Mouse (Mus musculus): ENCODE measurements around the gene Arhgef28. TPM values are rescaled to one million over a fixed set of nuclear protein-coding genes. Genes with fewer than 3 reads are reported as not detected.
A peak's percentile ranks its signal among the peaks of the same experiment; 100 is the strongest.
"Not testable (repeated sequence)": the region's sequence is repeated elsewhere in the genome, so short reads cannot be mapped to it uniquely, and the experiment has no call there.

The Arhgef28 gene
- polyA plus RNA-seq, 1 experiment from 2014 or later: 26.1 TPM

DNA sequence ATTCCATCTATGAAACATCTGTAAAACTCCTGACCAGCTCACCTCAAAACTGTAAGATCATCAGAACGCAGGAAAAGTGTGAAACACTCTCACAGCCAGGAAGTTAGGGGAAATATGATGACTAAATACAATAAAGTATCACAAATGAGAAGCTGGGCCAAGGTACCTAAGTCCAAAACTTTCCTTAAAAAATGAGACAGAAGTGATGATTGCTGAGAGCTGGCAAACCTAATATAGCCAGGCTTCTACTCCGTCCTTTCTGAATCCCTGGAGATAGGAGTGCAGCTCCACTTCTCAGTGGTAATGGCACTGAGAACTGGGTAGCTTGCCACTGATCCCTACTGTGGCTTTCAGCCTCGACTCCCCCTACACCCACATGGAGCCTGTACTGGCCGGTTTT is 184.3 kb downstream of the Arhgef28 start:
- ATAC-seq (ENCODE audit: low FRiP score): no peak
- H3K36me3 ChIP-seq (replicated peaks; ENCODE audit: control insufficient read depth, insufficient read depth): no peaks in the 10 kb centered on the region
- 78% methylated on average over 4 of the region's 4 CpGs for whole genome bisulfite sequencing
- no peak overlapping the region for H3K4me2 ChIP-seq (replicated peaks)
- no peak overlapping the region for H3K27ac ChIP-seq
- H3K27me3 ChIP-seq (ENCODE audit: control insufficient read depth, insufficient read depth, low read length): no peaks in the 10 kb centered on the region
- H3K4me1 ChIP-seq (replicated peaks; ENCODE audit: control insufficient read depth, insufficient read depth, low read length): 0 out of 2 replicates have a peak, but pooled peaks cover 5% of the 10 kb centered on the region
- H3K9ac ChIP-seq: no peak overlapping the region
- no peak for DNase-seq (ENCODE audit: low spot score)
- H3K4me3 ChIP-seq (replicated peaks; ENCODE audit: low read length): no peak overlapping the region
- H3K9me3 ChIP-seq (ENCODE audit: control insufficient read depth, low read length): no peaks in the 10 kb centered on the region

DNA sequence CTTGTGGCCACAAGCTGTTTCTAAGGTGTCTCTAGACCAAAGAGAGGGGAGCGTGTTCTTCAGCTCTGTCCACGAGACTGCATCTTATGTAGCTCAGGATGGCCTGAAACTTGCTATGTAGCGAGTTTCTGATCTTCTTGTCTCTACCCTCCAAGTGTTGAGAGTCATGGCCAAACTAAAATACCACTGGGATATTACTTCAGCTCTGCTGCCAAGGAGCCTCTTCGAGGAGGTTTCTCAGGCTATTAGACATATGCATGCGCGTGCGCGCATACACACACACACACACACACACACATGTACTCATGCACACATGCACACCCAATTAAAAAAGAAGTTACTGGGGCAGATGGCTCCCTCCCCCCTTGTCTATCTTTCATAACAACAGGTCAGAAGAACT is 187.4 kb downstream of the Arhgef28 start:
- peaks cover 19% of the 10 kb centered on the region; the same call in 1 of the 2 replicates for H3K4me1 ChIP-seq (replicated peaks; ENCODE audit: control insufficient read depth, insufficient read depth, low read length)
- not testable (repeated sequence) for H3K4me3 ChIP-seq (replicated peaks; ENCODE audit: low read length); ATAC-seq (ENCODE audit: low FRiP score); H3K27ac ChIP-seq; H3K36me3 ChIP-seq (replicated peaks; ENCODE audit: control insufficient read depth, insufficient read depth); DNase-seq (ENCODE audit: low spot score); H3K9me3 ChIP-seq (ENCODE audit: control insufficient read depth, low read length); H3K4me2 ChIP-seq (replicated peaks); H3K9ac ChIP-seq; H3K27me3 ChIP-seq (ENCODE audit: control insufficient read depth, insufficient read depth, low read length)
- 96% methylated on average over 8 of the region's 8 CpGs for WGBS

DNA sequence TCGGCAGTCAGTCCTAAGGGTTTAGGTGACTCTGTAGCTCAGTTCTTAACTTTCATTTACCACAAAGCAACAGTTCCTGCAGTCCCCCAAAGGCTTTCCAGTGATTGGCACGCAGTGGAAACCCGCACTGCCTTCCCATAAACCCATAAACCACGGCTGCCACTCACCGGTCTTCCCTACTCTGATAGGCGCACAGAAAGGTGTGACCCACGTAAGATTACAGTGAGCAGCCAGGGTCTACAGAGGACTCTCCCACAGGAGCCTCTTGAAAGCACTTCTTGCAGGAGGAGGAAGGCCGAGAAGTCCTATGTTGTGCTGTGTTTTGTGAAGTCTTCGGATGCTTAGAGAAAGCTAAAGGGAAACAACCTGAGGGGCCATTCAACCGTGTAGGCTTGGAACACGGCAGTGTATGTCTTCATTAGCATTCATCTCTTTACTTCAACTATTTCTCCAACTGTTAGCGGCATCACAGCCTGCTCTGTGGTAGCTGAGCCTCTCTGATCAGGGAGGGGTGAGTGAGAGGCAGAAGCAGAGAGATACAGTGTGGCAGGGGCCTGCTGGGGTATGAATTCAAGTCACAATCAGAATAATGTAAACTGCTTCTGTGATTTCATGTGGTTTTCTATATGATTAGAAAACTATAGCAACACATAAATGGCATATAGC is 189.2 kb downstream of the Arhgef28 start:
- peak overlapping the region; percentile 82 for H3K27ac ChIP-seq
- peak; percentile 91 for ATAC-seq (ENCODE audit: low FRiP score)
- no peaks in the 10 kb centered on the region for H3K36me3 ChIP-seq (replicated peaks; ENCODE audit: control insufficient read depth, insufficient read depth)
- peak overlapping the region; percentile 41 for H3K4me3 ChIP-seq (replicated peaks; ENCODE audit: low read length)
- peak overlapping the region; percentile 64 for H3K9ac ChIP-seq
- peak; percentile 64 for DNase-seq (ENCODE audit: low spot score)
- peak overlapping the region; percentile 87 for H3K4me2 ChIP-seq (replicated peaks)
- 8% methylated on average over 12 of the region's 12 CpGs for WGBS
- H3K9me3 ChIP-seq (ENCODE audit: control insufficient read depth, low read length): no peaks in the 10 kb centered on the region
- peaks cover 19% of the 10 kb centered on the region; the same call in 1 of the 2 replicates for H3K4me1 ChIP-seq (replicated peaks; ENCODE audit: control insufficient read depth, insufficient read depth, low read length)
- no peaks in the 10 kb centered on the region for H3K27me3 ChIP-seq (ENCODE audit: control insufficient read depth, insufficient read depth, low read length)

DNA sequence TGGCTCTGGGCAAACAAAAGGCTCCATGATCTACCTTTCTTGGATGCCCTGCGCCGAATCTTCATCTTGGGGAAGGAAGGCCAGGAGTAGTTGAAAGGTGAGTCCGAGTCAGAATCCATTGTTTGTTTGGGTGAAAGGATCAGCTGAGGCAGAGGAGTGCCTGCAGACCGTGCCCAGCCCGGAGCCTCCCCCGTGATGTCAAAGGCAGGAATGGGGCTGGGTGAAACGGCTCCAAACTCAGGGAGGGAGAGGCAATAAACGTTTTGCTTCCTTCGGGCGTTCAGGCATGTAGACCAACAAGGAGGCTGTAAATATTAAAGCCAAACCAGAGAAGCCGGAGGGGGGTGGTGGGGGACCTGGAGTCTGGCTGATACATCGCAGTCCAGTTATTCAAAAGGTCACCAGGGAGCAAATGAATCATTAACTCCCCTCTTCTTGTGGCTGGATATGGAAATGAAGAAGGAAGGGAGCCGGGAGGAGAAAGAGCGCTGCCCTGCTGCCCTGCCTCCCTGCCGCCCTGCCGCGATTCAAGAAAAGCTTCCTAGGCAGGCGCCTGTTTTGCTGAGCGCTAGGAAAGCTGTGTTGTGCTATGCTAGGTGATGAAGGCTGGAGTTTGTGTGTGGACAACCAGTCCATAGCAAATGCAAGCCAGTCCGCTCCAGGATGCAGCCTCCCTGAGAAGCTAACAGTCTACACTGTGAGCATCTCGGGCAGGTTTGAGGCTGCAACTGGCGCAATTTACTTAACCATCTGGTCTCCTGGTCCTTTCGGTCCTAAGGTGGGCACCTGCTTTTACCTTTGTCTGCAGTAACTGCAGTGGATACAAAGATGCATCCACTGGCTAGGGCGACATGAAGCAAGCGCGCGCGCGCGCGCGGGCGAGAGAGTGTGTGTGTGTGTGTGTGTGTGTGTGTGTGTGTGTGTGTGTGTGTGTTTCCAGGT is 190.0 kb downstream of the Arhgef28 start:
- Histone ChIP-seq H3K9ac (peak overlapping the region; percentile 64), H3K36me3 (replicated peaks; ENCODE audit: control insufficient read depth, insufficient read depth) (no peaks in the 10 kb centered on the region), H3K4me2 (replicated peaks) (peak overlapping the region; percentile 87), H3K9me3 (ENCODE audit: control insufficient read depth, low read length) (no peaks in the 10 kb centered on the region), H3K27me3 (ENCODE audit: control insufficient read depth, insufficient read depth, low read length) (no peaks in the 10 kb centered on the region), H3K27ac (peak overlapping the region; percentile 82), H3K4me1 (replicated peaks; ENCODE audit: control insufficient read depth, insufficient read depth, low read length) (peaks cover 19% of the 10 kb centered on the region; the same call in 1 of the 2 replicates), H3K4me3 (replicated peaks; ENCODE audit: low read length) (peak overlapping the region; percentile 41)
- peak; percentile 61 for DNase-seq (ENCODE audit: low spot score)
- ATAC-seq (ENCODE audit: low FRiP score): peak; percentile 58
- 7% methylated on average over 33 of the region's 33 CpGs for WGBS

DNA sequence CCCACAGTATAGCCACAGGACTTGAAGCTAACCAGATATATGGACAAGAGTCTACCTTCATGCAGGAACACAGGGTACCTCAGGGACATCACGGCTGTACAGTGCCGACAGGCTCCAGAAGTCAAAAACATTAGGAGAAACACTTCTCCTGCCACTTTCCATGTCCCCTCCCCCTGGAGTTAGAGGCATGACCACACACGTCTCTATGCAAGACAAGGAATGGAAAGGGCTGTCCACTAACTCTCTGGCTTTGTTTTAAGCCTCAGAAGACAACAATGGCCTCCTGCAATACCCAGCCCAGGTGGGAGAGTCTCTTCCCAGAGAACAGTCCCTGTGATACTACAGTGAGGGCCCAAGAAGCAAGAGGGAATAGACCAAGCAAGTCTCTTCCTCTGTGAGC is 191.3 kb downstream of the Arhgef28 start:
- H3K9ac ChIP-seq: no peak overlapping the region
- H3K27ac ChIP-seq: 0 out of 2 replicates have a peak overlapping the region, but pooled peaks have one; percentile 29
- peaks cover 19% of the 10 kb centered on the region; the same call in 1 of the 2 replicates for H3K4me1 ChIP-seq (replicated peaks; ENCODE audit: control insufficient read depth, insufficient read depth, low read length)
- peak overlapping the region; percentile 87 for H3K4me2 ChIP-seq (replicated peaks)
- ATAC-seq (ENCODE audit: low FRiP score) (no peak), DNase-seq (ENCODE audit: low spot score) (no peak)
- no peaks in the 10 kb centered on the region for H3K9me3 ChIP-seq (ENCODE audit: control insufficient read depth, low read length)
- peak overlapping the region; percentile 18; the same call in 1 of the 2 replicates for H3K4me3 ChIP-seq (replicated peaks; ENCODE audit: low read length)
- 54% methylated on average over 3 of the region's 3 CpGs for WGBS
- H3K36me3 ChIP-seq (replicated peaks; ENCODE audit: control insufficient read depth, insufficient read depth): no peaks in the 10 kb centered on the region
- no peaks in the 10 kb centered on the region for H3K27me3 ChIP-seq (ENCODE audit: control insufficient read depth, insufficient read depth, low read length)

DNA sequence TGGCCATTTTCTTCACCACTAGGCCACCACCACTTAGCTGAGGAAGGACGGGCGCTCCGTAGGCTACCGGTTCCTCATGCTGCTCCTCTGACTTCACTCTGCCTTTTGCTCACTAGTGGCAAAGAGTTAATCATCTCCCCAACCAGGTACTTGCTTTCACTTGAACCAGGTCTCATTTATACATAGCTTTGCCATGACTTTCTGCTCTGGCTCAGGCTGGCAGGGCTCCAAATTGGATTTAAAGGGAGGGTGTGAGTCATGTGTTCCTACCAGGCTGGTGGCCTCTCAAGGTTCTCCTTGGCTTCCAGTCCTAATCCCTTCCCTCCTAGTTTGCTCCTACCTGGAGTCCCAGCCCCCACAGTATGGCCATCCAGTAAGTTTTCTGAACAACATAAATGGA is 192.5 kb downstream of the Arhgef28 start:
- WGBS: 96% methylated on average over 4 of the region's 4 CpGs
- ATAC-seq (ENCODE audit: low FRiP score) (no peak), DNase-seq (ENCODE audit: low spot score) (no peak)
- no peak overlapping the region for H3K4me3 ChIP-seq (replicated peaks; ENCODE audit: low read length)
- H3K4me1 ChIP-seq (replicated peaks; ENCODE audit: control insufficient read depth, insufficient read depth, low read length): peaks cover 19% of the 10 kb centered on the region; the same call in 1 of the 2 replicates
- H3K36me3 ChIP-seq (replicated peaks; ENCODE audit: control insufficient read depth, insufficient read depth): no peaks in the 10 kb centered on the region
- no peak overlapping the region for H3K9ac ChIP-seq
- H3K4me2 ChIP-seq (replicated peaks): no peak overlapping the region
- H3K9me3 ChIP-seq (ENCODE audit: control insufficient read depth, low read length): no peaks in the 10 kb centered on the region
- H3K27ac ChIP-seq: no peak overlapping the region
- H3K27me3 ChIP-seq (ENCODE audit: control insufficient read depth, insufficient read depth, low read length): no peaks in the 10 kb centered on the region

DNA sequence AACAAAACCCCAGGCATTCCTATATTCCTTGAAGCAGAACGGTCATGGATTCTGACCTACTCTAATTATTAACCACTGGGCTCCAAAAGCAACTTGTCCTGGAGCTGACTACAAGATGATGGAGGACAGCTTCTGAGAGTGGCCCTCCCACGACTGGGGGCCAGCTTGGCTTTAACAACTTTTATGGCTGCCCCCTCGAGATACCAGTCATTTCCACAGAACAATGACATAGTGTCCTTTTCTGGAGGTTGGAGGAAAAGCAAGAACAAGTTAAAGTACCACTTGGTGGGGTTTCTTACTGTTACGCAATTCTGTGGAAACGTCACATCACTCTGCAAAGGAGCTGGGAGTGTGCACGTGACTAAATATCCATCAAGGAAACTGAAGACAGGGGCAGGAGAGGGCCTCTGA is 194.3 kb downstream of the Arhgef28 start:
- Histone ChIP-seq H3K9me3 (ENCODE audit: control insufficient read depth, low read length) (no peaks in the 10 kb centered on the region), H3K36me3 (replicated peaks; ENCODE audit: control insufficient read depth, insufficient read depth) (no peaks in the 10 kb centered on the region), H3K4me1 (replicated peaks; ENCODE audit: control insufficient read depth, insufficient read depth, low read length) (peaks cover 14% of the 10 kb centered on the region; the same call in 1 of the 2 replicates), H3K4me3 (replicated peaks; ENCODE audit: low read length) (no peak overlapping the region), H3K27me3 (ENCODE audit: control insufficient read depth, insufficient read depth, low read length) (no peaks in the 10 kb centered on the region), H3K9ac (no peak overlapping the region), H3K27ac (no peak overlapping the region), H3K4me2 (replicated peaks) (no peak overlapping the region)
- no peak for ATAC-seq (ENCODE audit: low FRiP score)
- WGBS: 45% methylated on average over 6 of the region's 6 CpGs
- DNase-seq (ENCODE audit: low spot score): no peak

DNA sequence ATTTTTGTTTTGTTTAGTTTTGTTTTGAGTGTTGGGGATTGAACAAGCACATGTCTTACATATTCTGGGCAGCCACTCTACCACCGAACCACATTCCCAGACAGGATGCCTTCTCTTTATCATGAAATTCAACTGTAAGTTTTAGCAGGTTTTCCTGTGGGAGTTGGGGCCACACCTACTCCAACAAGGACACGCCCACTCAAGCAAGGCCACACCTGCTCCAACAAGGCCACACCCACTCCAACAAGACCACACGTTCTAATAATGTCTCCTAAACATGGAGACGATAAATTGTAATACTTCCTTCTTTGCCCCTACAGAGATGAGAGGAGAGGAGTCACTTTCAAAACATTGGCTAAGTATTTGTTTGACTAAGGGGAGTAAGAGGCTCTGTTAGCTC is 197.2 kb downstream of the Arhgef28 start:
- no peaks in the 10 kb centered on the region for H3K4me1 ChIP-seq (replicated peaks; ENCODE audit: control insufficient read depth, insufficient read depth, low read length)
- H3K27me3 ChIP-seq (ENCODE audit: control insufficient read depth, insufficient read depth, low read length): no peaks in the 10 kb centered on the region
- H3K4me2 ChIP-seq (replicated peaks): no peak overlapping the region
- H3K9ac ChIP-seq: no peak overlapping the region
- H3K4me3 ChIP-seq (replicated peaks; ENCODE audit: low read length): no peak overlapping the region
- 78% methylated on average over 4 of the region's 4 CpGs for WGBS
- no peaks in the 10 kb centered on the region for H3K36me3 ChIP-seq (replicated peaks; ENCODE audit: control insufficient read depth, insufficient read depth)
- H3K9me3 ChIP-seq (ENCODE audit: control insufficient read depth, low read length): no peaks in the 10 kb centered on the region
- ATAC-seq (ENCODE audit: low FRiP score): no peak
- no peak overlapping the region for H3K27ac ChIP-seq
- DNase-seq (ENCODE audit: low spot score): no peak

DNA sequence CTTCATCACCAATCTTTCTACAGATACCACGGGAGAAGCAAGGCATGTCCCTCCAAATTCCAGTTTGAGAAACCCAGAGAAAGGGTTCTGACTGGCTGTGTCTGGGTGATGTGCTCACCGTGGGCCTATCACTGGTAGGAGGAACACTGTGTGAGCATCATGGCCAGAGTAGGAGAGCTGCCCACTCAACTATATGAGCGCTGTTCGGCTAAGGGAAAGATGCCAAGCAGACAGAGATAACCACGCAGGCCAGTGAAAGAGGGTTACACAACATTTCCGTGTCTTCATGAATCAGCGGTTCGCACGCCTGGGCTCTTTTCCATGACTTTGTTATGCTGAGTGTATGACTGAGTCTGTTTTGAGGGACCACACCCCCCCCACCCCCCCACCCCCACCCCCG is 197.7 kb downstream of the Arhgef28 start:
- DNase-seq (ENCODE audit: low spot score): no peak
- no peak overlapping the region for H3K4me2 ChIP-seq (replicated peaks)
- 94% methylated on average over 10 of the region's 10 CpGs for WGBS
- no peaks in the 10 kb centered on the region for H3K9me3 ChIP-seq (ENCODE audit: control insufficient read depth, low read length)
- no peak for ATAC-seq (ENCODE audit: low FRiP score)
- no peaks in the 10 kb centered on the region for H3K27me3 ChIP-seq (ENCODE audit: control insufficient read depth, insufficient read depth, low read length)
- H3K9ac ChIP-seq: no peak overlapping the region
- no peak overlapping the region for H3K4me3 ChIP-seq (replicated peaks; ENCODE audit: low read length)
- no peaks in the 10 kb centered on the region for H3K36me3 ChIP-seq (replicated peaks; ENCODE audit: control insufficient read depth, insufficient read depth)
- H3K4me1 ChIP-seq (replicated peaks; ENCODE audit: control insufficient read depth, insufficient read depth, low read length): no peaks in the 10 kb centered on the region
- H3K27ac ChIP-seq: no peak overlapping the region

Measured in hindbrain, embryonic 14.5 days (tissue).